Mouse (Mus musculus) neutrophil, adult 5-6 weeks (primary cell): ENCODE measurements at regions not wholly inside any gene's neighbourhood (a gene's known extent, or its start where the extent isn't known, plus 50 kb on each side); places are given as distances from the start of the nearest gene placed in this dataset.
"Not testable (repeated sequence)": the region's sequence is repeated elsewhere in the genome, so short reads cannot be mapped to it uniquely, and the experiment has no call there.

ENCODE experiments used
- ATAC-seq: fragments of 151-379, 151-347 bp; 2 replicates; pipeline ENCODE4 v1.8.0; 2017; ENCODE audit warnings: mild to moderate bottlenecking, moderate TSS enrichment; ENCODE audit not compliant: insufficient number of reproducible peaks, poor library complexity, low FRiP score, severe bottlenecking; ENCODE audit errors: extremely low read depth

DNA sequence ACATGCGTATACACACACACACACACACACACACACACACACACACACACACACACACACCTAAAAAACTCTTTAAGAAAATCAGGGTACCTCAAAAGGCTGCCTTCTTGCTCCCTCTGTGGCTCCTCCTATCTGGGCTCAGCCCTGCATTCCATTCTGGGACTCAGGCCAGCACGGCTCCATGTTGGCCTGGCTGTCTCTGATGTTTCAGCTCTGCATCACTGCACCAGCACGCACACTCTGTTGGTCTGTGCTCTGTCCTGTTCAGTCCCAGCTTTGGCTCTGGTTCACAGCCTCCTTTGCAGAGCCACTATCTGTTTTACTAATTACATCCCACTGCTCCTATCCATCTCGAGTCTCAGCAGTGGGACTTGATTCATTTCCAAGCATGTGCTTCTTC is 108.8 kb upstream of the Eif4g2 start:
- no peak for ATAC-seq

GRCm38 (mm10) chr7:111191216-111191615 is 108.4 kb upstream of the Eif4g2 start:
- no peak for ATAC-seq

DNA sequence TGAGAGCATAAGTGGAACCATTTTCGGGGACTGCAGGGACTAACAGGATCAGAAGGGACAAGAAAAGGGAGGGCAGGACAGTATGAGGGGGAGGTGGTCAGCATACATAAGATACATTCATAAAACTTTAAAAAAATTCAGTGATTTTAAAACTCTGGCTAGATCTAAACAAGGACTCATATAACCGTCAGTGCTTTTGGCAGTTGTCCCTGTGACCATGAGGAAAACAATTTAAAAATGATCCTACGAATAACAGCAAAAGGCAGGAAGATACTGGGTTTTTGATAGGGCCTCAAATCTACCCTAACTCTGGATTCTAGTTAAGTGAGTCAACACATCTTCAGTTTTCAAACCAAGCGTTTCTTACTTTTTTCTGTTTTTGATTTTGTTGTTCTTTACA is 106.9 kb upstream of the Eif4g2 start:
- ATAC-seq, result no peak

GRCm38 (mm10) chr7:111185954-111186353 is 103.1 kb upstream of the Eif4g2 start:
- no peak for ATAC-seq

DNA sequence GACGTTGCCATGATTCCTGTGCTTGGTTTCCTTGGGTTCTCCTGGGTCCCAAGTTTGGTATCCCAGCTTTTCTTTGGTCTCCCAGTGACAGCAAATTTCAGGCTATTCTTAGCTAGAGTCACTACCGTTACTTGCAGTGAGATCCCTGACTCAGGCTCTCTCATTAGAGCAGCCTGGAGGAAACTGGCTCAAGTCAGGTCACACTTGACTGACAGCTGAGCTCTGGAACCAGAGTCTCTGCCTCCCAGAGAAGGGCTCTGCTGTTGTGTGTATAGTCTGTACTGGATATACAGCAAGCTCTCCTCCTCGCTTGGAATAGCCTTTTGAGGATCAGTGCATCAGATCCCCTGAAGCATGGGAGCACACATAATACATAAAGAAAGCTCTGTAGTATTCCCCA is 100.7 kb upstream of the Eif4g2 start:
- ATAC-seq, result no peak

GRCm38 (mm10) chr7:111182319-111182718 is 99.5 kb upstream of the Eif4g2 start:
- ATAC-seq, result peak; percentile 34; the same call in 1 of the 2 replicates

DNA sequence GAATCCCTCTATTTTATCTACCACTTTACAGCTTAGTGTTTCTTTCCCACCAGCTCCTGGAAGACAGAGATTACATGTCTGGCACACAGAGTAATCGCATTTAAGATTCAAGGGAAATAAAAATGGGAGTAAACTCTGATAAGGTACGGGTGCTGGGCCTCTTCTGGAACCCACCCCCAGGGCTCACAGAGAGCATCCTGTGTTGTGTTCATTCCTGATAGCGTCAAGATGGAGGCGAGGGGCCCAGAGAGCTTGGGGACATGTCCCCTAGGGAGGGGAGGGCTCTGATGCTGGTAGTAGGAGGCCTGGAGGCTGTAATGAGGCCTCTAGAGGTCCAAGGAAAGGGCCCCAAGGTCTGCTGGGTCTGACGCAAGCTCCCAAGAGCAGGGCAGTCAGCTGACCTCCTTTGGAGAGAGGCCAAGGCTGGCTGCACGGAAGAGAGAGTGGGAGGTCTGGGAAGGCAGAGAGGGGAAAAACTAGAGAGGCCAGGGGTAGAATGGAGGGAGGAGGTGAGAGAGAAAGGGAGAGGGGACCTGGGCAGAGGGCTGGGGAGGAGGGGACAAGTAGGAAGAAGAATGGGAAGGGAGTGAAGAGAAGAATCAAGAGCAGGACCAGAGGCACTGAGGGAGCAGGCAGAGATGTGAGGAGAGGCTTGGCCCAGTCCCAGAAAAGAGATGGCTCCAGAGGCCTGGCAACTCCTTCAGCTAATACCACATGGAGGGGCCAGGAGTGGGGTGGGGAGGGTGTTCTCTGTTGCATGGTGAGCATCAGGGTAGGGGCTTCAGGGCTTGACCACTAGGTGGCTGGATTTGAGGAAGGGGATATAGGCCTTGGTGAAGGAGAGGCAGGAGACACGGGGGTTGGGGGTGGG is 96.8 kb upstream of the Eif4g2 start:
- no peak for ATAC-seq

DNA sequence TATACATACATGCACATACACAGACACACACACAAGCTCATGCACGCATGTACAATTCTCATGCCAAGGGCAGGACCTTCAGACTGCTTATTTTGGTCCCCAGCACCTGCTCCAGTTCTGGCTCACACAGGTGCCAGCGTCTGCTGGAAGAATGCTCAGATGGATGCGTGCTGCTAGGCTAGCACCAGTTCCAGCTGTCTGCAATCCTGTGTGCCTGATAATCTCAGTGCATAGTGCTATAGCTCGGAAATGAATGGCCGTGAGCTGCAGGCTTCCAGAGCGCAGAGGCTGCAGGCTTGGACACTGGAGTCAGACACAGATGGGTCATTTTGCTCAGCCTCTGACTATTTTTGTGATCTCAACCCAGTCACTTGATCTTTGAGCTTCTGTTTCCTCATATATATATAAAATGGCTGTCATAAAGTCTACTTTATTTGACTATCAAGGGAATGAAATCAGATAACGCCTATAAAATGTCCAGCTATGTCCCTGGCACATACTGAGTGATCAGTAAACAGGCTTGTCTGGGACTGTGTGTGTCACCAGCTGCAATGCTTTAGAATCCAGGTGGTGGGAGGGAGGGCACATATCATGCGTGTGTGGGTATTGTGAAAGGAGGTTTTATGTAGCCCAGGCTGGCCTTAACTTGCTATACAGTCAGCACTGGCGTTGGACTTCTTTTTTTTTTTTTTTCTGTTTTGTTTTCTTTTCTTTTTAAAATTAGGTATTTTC is 91.7 kb upstream of the Eif4g2 start:
- no peak for ATAC-seq

DNA sequence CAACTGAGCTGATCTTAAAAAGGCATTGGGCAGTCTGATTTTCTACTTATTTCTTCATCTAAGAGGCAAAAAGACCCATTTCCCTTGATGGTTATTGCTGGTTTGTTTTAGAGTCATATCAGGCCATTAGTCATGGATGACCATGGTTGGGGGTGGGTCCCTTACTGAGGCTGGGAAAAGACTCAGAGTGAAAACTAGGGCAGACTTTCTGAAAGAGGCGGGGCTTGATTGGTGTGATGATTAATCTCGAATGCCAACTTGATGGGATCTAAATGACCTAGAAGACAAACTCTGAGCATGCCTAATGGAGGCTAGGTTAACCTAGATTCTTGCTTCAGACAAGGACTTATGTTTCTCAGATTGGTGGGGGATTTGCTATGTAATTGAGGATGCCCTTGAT is 89.2 kb upstream of the Eif4g2 start:
- ATAC-seq, result no peak

- not testable (repeated sequence) for ATAC-seq
Observed at GRCm38 (mm10) chr7:111168546-111169233, 85.9 kb upstream of the Eif4g2 start.

- ATAC-seq, result no peak
Observed at GRCm38 (mm10) chr7:111164994-111165393, 82.2 kb upstream of the Eif4g2 start.

DNA sequence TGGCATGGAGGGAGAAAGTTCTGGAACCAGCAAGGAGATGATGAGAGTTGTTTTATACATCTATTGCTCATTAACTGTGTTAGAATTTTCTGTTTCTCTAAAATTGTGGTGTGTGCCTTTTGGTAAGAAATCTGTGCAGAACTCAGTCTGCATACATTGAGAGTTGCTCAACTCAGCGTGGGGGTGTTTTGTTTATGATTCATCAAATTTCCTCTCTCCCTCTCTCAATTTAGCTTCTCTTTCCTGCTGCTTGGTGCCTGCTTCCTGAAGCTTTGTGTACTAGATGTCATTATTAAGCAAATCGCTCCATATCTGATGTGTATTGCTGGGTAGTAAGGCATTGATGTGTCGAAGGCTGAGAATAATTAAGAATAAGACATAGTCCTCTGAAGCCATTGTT is 81.4 kb upstream of the Eif4g2 start:
- ATAC-seq, result no peak

- ATAC-seq, result no peak
Observed at GRCm38 (mm10) chr7:111163861-111164260, 81.0 kb upstream of the Eif4g2 start.

DNA sequence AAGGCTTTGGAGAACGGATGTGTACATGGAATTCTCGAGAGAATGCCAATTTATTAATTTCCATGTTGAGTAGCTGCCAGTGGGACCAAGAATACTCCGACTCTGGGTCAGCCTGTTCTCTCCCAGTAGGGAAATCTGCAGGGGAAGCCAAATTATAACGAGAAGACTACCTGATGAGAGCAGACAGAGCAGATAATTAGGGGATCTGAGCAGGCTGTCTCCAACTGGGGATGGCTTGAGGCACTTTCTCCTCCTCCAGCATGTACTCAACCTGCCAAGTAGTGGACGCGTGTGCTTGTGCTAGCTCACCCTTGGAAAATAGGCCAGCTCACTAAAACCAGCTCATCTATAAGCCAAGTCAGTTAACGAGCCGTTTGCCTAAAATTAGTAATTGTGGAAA is 80.5 kb upstream of the Eif4g2 start:
- no peak for ATAC-seq

- ATAC-seq, result no peak
Observed at GRCm38 (mm10) chr7:111158791-111159286, 76.0 kb upstream of the Eif4g2 start.

- no peak for ATAC-seq
Observed at GRCm38 (mm10) chr7:111157754-111158325, 75.0 kb upstream of the Eif4g2 start.

- no peak for ATAC-seq
Observed at GRCm38 (mm10) chr7:111157287-111157686, 74.5 kb upstream of the Eif4g2 start.

DNA sequence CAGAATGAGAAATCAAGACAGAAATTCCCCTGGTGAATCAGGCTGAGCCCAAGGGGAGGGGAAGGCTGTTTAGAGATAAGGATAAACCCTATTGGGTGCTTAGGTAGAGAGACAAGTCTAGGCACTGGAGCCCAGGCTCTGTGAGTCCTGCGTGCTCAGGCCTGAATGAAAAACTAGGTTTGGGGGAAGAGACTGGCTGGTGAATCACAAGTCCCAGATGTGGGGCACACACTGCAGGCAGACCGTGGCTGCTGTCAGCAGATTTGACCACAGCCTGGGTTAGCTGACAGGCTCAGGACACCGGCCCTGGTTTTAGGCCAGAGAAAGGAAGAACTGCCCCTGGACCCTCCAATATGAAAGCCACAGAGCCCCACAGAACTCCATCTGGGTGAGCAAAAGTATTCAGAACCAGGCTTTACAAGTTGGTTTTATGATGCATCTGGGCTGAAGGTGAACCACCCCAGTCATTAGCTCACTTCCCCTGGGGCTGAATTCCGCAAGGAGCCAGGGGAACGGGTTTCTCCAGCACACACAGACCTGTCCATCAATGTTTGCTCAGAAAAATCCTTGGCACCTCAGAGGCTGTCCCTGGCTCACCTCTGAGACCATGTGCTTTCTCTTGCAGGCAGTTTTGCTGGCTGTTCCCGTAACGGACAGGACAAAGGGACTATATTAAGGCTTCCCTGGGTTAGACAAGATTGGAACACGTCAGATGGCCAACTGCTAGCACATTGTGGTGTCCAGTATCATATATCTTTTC is 73.8 kb upstream of the Eif4g2 start:
- no peak for ATAC-seq

GRCm38 (mm10) chr7:111155995-111156394 is 73.2 kb upstream of the Eif4g2 start:
- ATAC-seq, result no peak
